Mouse (Mus musculus) midbrain, postnatal 0 days (tissue): ENCODE measurements around the gene Cenpa. TPM values are rescaled to one million over a fixed set of nuclear protein-coding genes. Genes with fewer than 3 reads are reported as not detected.

ENCODE experiments used
- ATAC-seq: fragments of 200-750 bp; cut with Nextera tagmentation; 2 replicates; pipeline ENCODE4 v1.8.0; 2017; ENCODE audit warnings: moderate number of reproducible peaks, mild to moderate bottlenecking, moderate TSS enrichment, moderate library complexity; ENCODE audit not compliant: low FRiP score
- DNase-seq: peaks from one replicate; pipeline ENCODE4 v3.0.0-alpha.2; 2015; ENCODE audit warnings: low spot score
- H3K27ac ChIP-seq: fragments of 300-500 bp; sonication (generic); 2 replicates; pipeline ENCODE4 v1.5.1; 2014; ENCODE audit warnings: low read depth, mild to moderate bottlenecking, low read length, mixed read lengths
- H3K27me3 ChIP-seq: fragments of 300-500 bp; sonication (generic); 2 replicates; pipeline ENCODE4 v1.6.1; 2014; ENCODE audit warnings: low read length, control low read depth, mixed read lengths; ENCODE audit not compliant: insufficient read depth
- H3K36me3 ChIP-seq: fragments of 300-500 bp; sonication (generic); 2 replicates; pipeline ENCODE4 v1.6.1; 2014; ENCODE audit warnings: low read length, control low read depth, mixed read lengths; ENCODE audit not compliant: insufficient read depth
- H3K4me1 ChIP-seq: fragments of 300-500 bp; sonication (generic); 2 replicates; pipeline ENCODE4 v1.6.1; 2014; ENCODE audit warnings: mild to moderate bottlenecking, control low read depth, antibody characterized with exemption, low read length, mixed read lengths; ENCODE audit not compliant: insufficient read depth
- H3K4me2 ChIP-seq: fragments of 300-500 bp; sonication (generic); 2 replicates; pipeline ENCODE4 v1.6.1; 2014; ENCODE audit warnings: low read depth, mild to moderate bottlenecking, low read length, mixed read lengths; ENCODE audit not compliant: poor library complexity, severe bottlenecking
- H3K4me3 ChIP-seq: fragments of 300-500 bp; sonication (generic); 2 replicates; pipeline ENCODE4 v1.5.1; 2014; ENCODE audit warnings: low read depth, mild to moderate bottlenecking, low read length, moderate library complexity
- H3K9ac ChIP-seq: fragments of 300-500 bp; sonication (generic); replicated peaks from 2 replicates; pipeline ENCODE4 v1.6.1; 2014; ENCODE audit warnings: mild to moderate bottlenecking, low read length, moderate library complexity, mixed read lengths; ENCODE audit not compliant: poor library complexity, severe bottlenecking
- H3K9me3 ChIP-seq: fragments of 300-500 bp; sonication (generic); 2 replicates; pipeline ENCODE4 v1.6.1; 2016; ENCODE audit warnings: low read length, control low read depth
- CTCF ChIP-seq: IDR thresholded peaks from 2 replicates; pipeline ENCODE4 v1.5.1; 2016; ENCODE audit warnings: antibody characterized with exemption, mild to moderate bottlenecking
- WGBS: fragments of 180-500 bp; shearing (Covaris S2); extraction: QIAGEN DNeasy Blood & Tissue Kit; methylation state at CpG from one replicate; pipeline ENCODE4 v1.1.7; 2014; 5-methylcytosine and 5-hydroxymethylcytosine counted together
- polyA plus RNA-seq: library from polyadenylated mRNA; unstranded; fragments of >200 nt; fragmentation: Nextera tagmentation; extraction: Ambion mirVana; gene quantifications from 2 replicates; pipeline ENCODE4 v1.2.1, GENCODE M21; 2015
- total RNA-seq: library from RNA; depleted of rRNA; stranded (reverse); fragments of >200 nt; gene quantifications from 2 replicates; pipeline ENCODE4 v1.2.3, GENCODE M21; 2014

The Cenpa gene
- total and polyA plus RNA-seq, 2 experiments from 2014 or later, result 9.4 to 19.6 TPM

DNA sequence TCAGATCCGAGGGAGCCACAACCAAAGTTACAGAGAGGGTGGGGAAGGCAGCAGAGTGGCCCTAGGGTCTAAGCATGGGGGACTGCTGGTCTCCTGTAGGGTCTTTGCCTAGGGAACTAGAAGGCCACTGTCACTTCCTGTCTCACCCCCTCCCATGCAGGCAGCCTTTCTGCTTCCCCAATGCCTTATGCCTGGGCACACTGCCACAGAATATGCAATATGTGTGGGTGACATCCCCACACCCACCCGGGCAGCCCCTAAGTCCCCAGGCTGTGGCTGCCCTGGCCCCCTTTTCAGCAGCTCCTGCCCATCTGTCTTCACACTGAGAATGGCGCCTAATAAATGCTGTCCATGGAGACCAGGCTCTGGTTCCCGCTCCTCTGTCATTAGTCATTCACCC, 41.7 kb upstream of the Cenpa start:
- no peak for ATAC-seq
- 48% methylated on average over 4 of the region's 4 CpGs for WGBS
- peaks cover 8% of the 10 kb centered on the region for H3K27me3 ChIP-seq

DNA sequence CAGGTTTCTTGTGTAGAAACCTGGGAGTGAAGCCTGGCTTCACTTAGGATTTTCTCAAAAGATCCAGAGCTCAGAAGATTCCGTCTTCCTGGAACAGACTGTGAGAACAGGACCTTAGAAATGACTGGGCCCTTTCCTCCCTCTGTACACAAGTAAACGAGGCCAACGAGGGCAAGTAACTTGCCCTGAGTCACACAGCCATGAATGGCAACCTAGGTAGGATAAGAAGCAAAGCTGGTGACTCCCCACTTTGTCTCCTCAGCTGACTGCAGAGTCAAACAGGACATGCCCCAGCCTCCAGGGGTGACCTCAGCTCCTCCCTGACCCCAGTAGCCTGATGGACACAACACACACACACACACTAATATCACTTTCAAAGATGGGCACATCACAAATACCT, 41.2 kb upstream of the Cenpa start:
- Histone ChIP-seq H3K27ac (no peak overlapping the region), H3K36me3 (no peaks in the 10 kb centered on the region), H3K9ac (no peak overlapping the region), H3K9me3 (no peaks in the 10 kb centered on the region), H3K4me1 (peaks cover 9% of the 10 kb centered on the region; the same call in 1 of the 2 replicates), H3K27me3 (peaks cover 8% of the 10 kb centered on the region), H3K4me3 (no peak overlapping the region), H3K4me2 (no peak overlapping the region)
- no peak for TF ChIP-seq CTCF
- DNase-seq (no peak), ATAC-seq (no peak)
- WGBS, result 87% methylated on average over 3 of the region's 3 CpGs

More for the DNA sequence above, 41.7 kb upstream of the Cenpa start:
- no peak for DNase-seq
- Histone ChIP-seq H3K4me3 (no peak overlapping the region), H3K9ac (no peak overlapping the region), H3K27ac (no peak overlapping the region), H3K9me3 (no peaks in the 10 kb centered on the region), H3K36me3 (no peaks in the 10 kb centered on the region), H3K4me2 (no peak overlapping the region), H3K4me1 (peaks cover 9% of the 10 kb centered on the region; the same call in 1 of the 2 replicates)
- TF ChIP-seq CTCF, result no peak

DNA sequence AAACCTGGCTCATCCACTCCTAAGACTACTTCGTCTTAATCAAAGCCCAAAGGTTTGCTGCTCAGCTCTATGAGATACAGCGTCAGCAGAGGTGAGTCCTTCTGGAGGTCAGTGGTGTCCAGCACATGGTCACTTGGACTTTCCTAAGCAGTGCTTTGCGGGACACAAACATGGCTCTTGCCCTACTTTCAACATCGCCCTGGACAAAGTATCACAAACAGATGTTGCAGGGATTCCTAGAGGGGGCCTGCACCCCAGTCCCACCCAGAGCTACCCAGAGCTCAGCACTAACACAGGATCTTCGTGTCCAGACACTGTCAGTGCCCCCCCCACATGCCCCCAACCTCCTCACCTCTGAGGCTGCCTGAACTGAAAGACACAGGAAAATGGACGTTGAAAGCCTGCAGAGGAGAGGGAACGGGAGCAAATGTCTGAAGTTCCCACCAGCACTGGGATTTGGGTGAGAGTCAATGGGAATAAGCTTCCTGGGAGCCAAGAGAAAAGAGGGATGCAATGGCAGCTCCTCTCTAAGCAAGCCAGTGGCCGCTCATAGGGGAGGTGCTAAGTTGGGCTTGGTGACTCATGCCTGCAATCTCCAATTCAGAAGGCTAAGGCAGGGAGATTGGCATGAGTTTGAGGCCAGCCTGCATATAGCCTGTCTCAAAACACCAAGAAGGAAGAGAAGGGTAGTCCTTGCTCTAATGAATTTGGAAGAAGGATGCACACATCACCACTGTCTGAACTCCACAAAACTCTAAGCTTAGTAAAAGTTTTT, 40.1 kb upstream of the Cenpa start:
- peaks cover 3% of the 10 kb centered on the region for H3K27me3 ChIP-seq
- no peak for ATAC-seq
- TF ChIP-seq CTCF, result no peak
- WGBS, result 81% methylated on average over 8 of the region's 8 CpGs
- H3K4me2 ChIP-seq, result no peak overlapping the region
- no peak overlapping the region for H3K27ac ChIP-seq
- no peak for DNase-seq
- no peak overlapping the region for H3K9ac ChIP-seq
- H3K4me3 ChIP-seq, result no peak overlapping the region
- peaks cover 9% of the 10 kb centered on the region; the same call in 1 of the 2 replicates for H3K4me1 ChIP-seq
- no peaks in the 10 kb centered on the region for H3K36me3 ChIP-seq
- H3K9me3 ChIP-seq, result no peaks in the 10 kb centered on the region

DNA sequence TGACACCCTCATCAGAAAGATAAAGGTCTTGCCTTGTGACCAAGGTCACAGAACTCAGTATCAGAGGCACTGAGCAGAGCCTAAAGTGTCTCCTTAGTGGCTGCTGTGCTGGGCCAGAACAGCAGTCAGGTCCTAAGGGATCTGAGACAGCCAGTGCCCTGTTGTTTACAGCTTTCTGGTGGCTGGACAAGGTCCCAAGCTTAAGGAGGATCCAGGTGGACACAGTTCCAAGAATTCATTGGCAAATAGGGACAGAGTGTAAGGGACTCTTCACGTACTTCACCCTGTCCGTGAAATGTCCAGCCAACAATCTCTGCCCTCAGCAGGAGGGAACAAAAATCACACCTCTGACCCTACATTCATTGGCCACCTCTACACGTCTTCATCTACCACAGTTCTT, 38.1 kb upstream of the Cenpa start:
- H3K4me1 ChIP-seq, result no peaks in the 10 kb centered on the region

DNA sequence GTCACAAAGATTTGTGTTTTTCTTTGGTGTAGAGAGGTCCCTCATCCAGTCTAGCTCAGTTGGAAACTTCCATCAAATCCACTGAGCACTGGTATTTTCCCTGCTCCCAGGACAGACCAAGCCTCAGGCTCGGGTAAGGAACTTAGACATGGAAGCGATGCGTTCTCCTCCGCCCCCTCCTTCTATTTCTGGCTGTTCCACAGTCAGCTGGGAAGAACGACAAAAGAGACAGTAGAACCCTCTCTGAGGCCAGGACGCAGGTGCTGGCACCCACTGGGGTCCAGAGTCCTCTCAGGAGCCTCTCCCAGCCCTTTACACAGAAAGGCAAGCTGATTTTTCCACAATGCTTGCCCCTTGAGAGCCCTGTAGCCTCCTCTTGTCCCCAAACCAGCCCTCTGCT, 36.2 kb upstream of the Cenpa start:
- H3K27me3 ChIP-seq, result no peaks in the 10 kb centered on the region
- H3K4me1 ChIP-seq, result no peaks in the 10 kb centered on the region
- no peak overlapping the region for H3K27ac ChIP-seq
- TF ChIP-seq CTCF, result no peak
- no peaks in the 10 kb centered on the region for H3K9me3 ChIP-seq
- no peak overlapping the region for H3K4me2 ChIP-seq
- DNase-seq (no peak), ATAC-seq (no peak)
- no peak overlapping the region for H3K9ac ChIP-seq
- H3K4me3 ChIP-seq, result no peak overlapping the region
- WGBS, result 79% methylated on average over 6 of the region's 6 CpGs
- no peaks in the 10 kb centered on the region for H3K36me3 ChIP-seq

More for the DNA sequence above, 38.1 kb upstream of the Cenpa start:
- H3K4me2 ChIP-seq, result no peak overlapping the region
- no peak for ATAC-seq
- H3K9ac ChIP-seq, result no peak overlapping the region
- no peak overlapping the region for H3K27ac ChIP-seq
- no peaks in the 10 kb centered on the region for H3K27me3 ChIP-seq
- DNase-seq, result no peak
- no peaks in the 10 kb centered on the region for H3K36me3 ChIP-seq
- H3K4me3 ChIP-seq, result no peak overlapping the region
- TF ChIP-seq CTCF, result no peak
- WGBS, result 83% methylated on average over 3 of the region's 3 CpGs
- no peaks in the 10 kb centered on the region for H3K9me3 ChIP-seq

DNA sequence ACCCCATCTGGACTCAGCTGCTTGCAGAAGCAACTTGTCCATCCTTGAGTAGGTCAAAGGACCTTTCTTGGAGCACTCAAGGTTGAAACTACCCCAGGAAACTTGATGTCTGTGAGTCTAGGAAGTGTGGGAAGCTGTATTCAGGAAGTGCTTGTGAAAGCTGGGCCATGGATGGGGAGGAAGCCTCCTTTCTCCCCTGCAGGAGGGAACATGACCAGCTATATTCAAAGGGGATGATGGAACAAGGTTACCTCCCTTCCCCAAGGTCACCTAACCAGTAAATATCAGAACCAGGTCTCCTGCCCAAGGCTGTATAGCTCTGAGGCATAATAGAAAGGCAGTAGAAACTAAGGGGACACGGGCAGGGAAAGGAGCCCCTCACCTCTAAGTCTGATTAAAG, 34.4 kb upstream of the Cenpa start:
- no peak overlapping the region for H3K27ac ChIP-seq
- no peak overlapping the region for H3K9ac ChIP-seq
- no peak for DNase-seq
- TF ChIP-seq CTCF, result no peak
- H3K9me3 ChIP-seq, result no peaks in the 10 kb centered on the region
- H3K36me3 ChIP-seq, result no peaks in the 10 kb centered on the region
- no peak for ATAC-seq
- no peak overlapping the region for H3K4me2 ChIP-seq
- H3K27me3 ChIP-seq, result no peaks in the 10 kb centered on the region
- no peaks in the 10 kb centered on the region for H3K4me1 ChIP-seq
- no peak overlapping the region for H3K4me3 ChIP-seq
- 75% methylated on average over 1 of the region's 1 CpGs for WGBS
